Mouse (Mus musculus) frontal cortex, adult (tissue): ENCODE measurements at regions not wholly inside any gene's neighbourhood (a gene's known extent, or its start where the extent isn't known, plus 50 kb on each side); places are given as distances from the start of the nearest gene placed in this dataset.
"Not testable (repeated sequence)": the region's sequence is repeated elsewhere in the genome, so short reads cannot be mapped to it uniquely, and the experiment has no call there.

Experiments
- ATAC-seq: cut with Nextera tagmentation; 2 replicates; pipeline ENCODE4 v1.9.2; 2017; ENCODE audit warnings: mild to moderate bottlenecking, moderate library complexity, mixed read lengths; ENCODE audit not compliant: low TSS enrichment

GRCm38 (mm10) chr14:86599511-86599910, 541.5 kb downstream of the Diaph3 start:
- ATAC-seq = no peak

DNA sequence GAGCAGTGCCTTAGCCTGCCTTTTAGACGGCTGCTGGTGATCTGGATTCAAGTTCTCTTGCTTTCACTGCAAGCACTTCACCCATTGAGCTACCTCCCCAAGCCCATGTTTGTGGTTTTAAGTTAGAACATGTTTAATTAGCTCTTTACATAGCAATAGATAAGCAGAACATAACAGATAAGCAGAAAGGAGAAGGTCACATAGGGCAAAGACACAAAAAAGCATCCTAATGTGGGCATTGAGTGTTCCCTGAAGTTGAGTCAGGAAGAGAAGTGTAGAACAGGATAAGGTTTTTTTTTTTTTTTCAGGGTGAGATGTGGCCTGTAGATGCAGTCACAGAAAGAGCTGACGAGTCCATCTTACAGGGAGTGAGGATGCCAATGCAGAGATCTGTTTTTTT, 552.5 kb downstream of the Diaph3 start:
- no peak for ATAC-seq

DNA sequence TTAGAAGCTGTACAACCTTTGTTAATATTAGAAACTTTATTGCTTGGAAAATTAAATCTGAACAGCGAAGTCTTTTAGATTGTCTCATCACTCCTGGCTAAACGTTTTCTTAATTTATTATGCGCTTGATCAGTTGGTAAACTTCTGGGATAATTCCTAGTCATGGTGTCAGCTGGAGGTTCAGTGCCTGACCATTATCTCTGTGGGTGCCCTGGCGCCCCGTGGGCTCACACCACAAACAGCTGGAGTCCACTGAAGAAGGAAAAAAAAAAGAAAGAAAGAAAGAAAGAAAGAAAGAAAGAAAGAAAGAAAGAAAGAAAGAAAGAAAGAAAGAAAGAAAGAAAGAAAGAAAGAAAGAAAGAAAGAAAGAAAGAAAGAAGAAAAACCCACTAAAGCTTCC, 555.1 kb downstream of the Diaph3 start:
- ATAC-seq = not testable (repeated sequence)

GRCm38 (mm10) chr14:86562728-86563127, 578.3 kb downstream of the Diaph3 start:
- no peak for ATAC-seq

GRCm38 (mm10) chr14:86537992-86538391, 603.0 kb downstream of the Diaph3 start:
- ATAC-seq = no peak

DNA sequence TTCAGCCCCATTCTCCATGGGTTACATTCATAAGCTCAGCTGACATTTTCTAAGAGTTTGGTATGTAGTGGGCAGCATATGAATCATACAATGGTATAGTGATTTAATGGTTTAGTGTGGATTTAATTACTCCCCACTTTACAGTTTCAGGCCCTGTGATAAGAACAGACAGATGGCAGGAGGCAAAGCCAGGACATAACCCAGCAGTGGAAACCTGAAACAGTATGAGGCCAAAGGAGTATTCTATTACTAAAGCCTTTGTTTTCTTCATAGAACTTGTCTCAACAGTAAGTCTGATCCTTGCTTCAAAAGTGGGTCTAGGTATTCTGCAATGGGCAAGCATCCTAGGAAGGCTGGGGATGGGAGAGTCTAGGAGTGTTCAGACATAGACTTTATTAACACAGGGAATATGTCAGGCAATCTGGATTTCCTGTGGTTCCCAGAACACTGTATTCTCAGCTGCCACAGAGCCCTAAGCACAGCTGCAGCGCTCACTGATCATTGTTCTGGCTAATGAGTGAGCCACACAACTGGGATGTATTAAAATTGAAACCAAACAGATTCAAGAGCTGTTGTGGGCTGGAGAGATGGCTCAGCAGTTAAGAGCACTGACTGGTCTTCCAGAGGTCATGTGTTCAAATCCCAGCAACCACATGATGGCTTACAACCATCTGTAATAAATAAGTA, 604.6 kb downstream of the Diaph3 start:
- ATAC-seq = no peak

DNA sequence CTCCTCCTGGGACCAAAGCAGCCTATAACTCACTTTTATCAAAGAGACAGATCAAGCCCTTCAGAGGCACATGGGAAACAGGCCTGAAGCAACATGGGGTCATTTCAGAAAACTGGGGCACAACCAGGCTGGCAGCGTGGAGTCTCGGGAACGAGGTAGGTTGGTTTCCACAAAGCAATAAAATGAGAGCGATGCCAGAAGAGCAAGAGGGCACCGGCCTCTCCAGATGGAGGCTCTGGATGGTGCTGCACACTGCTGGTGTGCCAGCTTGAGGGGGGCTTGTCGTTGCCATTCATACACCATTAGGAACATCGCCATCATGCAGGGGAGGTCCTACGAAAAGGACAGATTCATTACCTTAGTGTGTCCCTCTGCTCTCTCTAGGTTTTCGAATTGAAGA, 630.6 kb downstream of the Diaph3 start:
- ATAC-seq = no peak

DNA sequence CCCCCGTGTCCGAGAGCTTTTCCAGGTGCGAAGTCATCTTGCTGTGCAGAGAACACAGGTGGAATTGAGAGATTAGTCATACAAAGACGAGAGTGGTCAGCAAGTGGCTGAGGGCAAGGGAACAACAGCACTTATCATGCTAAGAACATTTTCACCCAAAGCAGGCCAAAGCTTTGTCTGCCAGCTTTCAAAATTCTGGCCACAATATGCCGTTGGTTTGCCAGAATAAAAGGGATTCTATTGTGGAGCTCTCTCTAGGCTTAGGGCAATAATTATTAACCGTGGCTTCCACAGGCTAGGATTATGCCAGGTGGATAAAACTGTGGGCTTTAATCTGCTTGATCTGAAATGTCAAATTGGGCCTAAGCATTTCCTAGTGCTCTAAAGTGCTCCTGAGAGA, 631.3 kb downstream of the Diaph3 start:
- ATAC-seq = no peak

DNA sequence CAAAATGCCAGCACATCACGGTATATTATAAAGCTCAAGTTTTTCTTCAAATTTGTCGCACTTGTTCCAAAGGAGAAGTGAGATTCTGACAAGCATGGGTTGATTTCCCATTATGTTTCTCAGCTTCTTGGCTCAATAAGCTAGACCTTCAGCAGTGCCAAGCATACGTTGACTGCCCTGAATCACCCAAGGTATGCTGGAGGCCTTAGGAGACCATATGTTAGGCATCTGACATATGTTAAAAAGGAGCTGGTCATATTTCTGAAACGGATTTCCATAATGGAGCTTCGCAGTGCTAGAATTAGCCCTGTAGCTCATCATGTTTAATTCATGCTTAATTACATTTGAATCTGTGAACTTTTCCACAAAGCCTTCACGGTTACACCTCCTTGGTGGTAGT, 634.7 kb downstream of the Diaph3 start:
- ATAC-seq = peak; percentile 79

GRCm38 (mm10) chr14:86490826-86491225, 650.2 kb downstream of the Diaph3 start:
- ATAC-seq = no peak

DNA sequence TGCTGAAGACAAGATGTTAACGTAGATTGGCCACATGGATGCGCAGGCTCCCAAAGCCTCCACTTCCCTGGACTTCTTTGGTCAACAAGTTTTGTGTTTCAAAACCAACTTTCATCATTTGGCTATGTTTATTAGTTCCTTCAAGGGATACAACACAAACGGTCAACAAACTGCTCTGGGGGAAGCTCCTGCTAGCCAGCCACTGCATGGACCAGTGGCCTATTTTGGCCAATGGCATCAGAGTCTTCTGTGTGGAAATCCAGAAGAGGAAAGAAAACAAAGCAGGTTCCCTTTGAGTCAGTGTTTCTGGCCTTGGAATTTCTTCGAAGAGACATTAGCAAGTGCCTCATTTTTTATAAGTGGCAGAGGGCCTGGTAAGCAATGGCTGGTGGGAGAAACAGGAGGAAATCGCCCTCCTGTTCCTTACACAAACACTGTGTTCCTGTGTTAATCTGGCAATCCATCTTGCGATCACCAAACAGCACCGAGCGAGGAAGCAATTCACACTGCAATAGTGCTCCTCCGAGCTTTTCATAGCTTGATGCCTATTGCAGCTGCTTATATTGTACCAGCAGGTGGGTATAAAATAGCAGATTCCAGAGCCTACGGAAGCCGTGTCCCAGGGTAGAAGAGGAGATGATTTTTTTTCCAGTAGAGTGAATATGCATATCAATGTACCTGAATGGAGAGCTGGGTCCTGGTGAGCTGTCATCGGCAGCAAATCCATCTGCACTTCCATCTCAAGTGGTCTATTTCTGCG, 651.0 kb downstream of the Diaph3 start:
- ATAC-seq = peak; percentile 77

- peak; percentile 81 for ATAC-seq
These were observed 651.8 kb downstream of the Diaph3 start for GRCm38 (mm10) chr14:86489044-86489816.

DNA sequence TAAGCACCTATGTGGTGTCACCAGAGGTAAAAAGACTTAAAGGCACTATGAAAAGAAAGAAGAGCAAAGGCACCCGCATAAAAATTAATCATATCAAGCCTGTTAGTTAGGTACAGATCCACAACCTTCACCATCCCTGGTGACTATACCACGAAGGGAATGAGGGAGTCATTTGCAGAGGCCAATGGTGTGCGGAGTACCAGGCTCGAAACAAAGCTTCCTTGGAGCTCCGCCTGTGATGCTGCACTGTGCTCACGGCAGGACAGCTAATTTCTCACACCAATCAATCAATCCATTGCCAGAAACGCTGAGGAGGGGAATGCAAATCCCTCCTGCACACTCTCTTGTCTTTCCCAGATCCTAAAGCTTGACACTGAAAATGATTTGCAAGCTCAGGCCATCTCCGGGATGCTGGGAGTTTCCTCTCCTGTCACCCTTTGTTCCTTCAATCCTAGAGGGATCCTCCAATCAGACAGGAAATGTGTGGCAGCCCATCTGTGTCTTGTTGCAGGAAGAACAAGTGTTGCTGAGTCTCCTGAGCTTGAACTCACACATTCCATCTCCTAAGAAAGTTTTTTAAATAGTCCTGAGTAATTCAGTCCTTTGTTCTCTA, 653.6 kb downstream of the Diaph3 start:
- no peak for ATAC-seq

DNA sequence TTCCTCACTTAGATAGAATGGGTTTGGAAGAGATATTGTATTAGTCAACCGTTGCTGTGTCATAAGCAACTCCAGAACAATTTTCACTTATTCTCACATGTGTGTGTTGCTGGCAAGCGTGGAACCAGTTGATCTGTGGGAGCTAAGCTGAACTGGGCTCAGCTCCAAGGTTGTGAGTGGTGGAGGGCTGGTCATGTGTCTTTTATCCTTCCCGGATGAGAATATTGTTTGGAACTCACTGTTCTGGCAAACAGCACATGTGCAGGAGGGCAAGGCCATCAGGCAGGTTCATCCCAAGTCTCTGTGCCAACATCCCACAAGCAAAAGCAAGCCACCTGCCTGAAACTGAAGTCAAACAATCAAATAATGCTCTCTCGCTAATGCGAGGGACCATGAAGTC, 656.8 kb downstream of the Diaph3 start:
- no peak for ATAC-seq

GRCm38 (mm10) chr14:86473604-86474003, 667.4 kb downstream of the Diaph3 start:
- ATAC-seq = no peak

- ATAC-seq = no peak
These were observed 670.6 kb downstream of the Diaph3 start for GRCm38 (mm10) chr14:86470462-86470861.

- ATAC-seq = peak; percentile 62
These were observed 673.1 kb downstream of the Diaph3 start for GRCm38 (mm10) chr14:86467886-86468463.

GRCm38 (mm10) chr14:86463388-86463787, 677.6 kb downstream of the Diaph3 start:
- peak; percentile 81 for ATAC-seq

GRCm38 (mm10) chr14:86453142-86453541, 687.9 kb downstream of the Diaph3 start:
- ATAC-seq = no peak

GRCm38 (mm10) chr14:86450616-86451015, 690.4 kb downstream of the Diaph3 start:
- no peak for ATAC-seq

- no peak for ATAC-seq
These were observed 695.9 kb downstream of the Diaph3 start for GRCm38 (mm10) chr14:86445139-86445538.
